Mouse (Mus musculus): ENCODE measurements around the gene Doc2g.

- TF ChIP-seq POLR2A (IDR thresholded peaks at IDR 0.05; ENCODE audit: insufficient read depth, low read depth, low read length) (no peak), CTCF (IDR thresholded peaks at IDR 0.05; ENCODE audit: insufficient read depth, low read depth, low read length) (peak; percentile 32; the same call in 1 of the 2 replicates)
Observed at GRCm38 (mm10) chr19:4045966-4046865, 43.1 kb downstream of the Doc2g start, which contains the start of gene Gstp2.

Measured in olfactory bulb, adult 2 months (tissue).